Mouse (Mus musculus): ENCODE data around the gene Asic5. TPM values are rescaled to one million over a fixed set of nuclear protein-coding genes. Genes with fewer than 3 reads are reported as not detected.
A peak's percentile ranks its signal among the peaks of the same experiment; 100 is the strongest.

Asic5 gene
- polyA plus RNA-seq, 1 experiment from 2014 or later, result not detected

DNA sequence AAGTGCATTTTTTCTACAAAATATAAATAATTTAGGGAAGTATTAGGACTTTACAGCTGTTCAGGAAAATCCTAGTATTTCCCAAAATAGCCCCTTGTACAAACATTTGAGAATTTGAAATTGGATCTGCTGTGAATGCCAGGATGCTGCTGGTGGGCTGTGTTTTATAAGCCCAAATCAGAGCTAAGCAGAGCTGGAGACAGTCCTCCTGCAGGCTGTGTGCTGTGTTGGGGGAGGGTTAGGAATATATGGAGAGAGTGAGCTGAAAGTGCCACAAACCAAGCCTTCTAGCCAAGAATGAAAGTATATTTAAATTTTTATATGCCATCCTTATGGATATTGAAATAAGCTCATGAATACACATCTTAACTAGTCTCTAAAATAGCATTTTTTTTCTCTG is 69.4 kb downstream of the Asic5 start:
- Histone ChIP-seq H3K4me3 (no peak overlapping the region), H3K27me3 (replicated peaks) (no peaks in the 10 kb centered on the region), H3K27ac (no peak overlapping the region), H3K4me2 (no peak overlapping the region), H3K36me3 (no peaks in the 10 kb centered on the region), H3K4me1 (no peaks in the 10 kb centered on the region), H3K9me3 (replicated peaks) (no peaks in the 10 kb centered on the region), H3K9ac (no peak overlapping the region)
- no peak for ATAC-seq

DNA sequence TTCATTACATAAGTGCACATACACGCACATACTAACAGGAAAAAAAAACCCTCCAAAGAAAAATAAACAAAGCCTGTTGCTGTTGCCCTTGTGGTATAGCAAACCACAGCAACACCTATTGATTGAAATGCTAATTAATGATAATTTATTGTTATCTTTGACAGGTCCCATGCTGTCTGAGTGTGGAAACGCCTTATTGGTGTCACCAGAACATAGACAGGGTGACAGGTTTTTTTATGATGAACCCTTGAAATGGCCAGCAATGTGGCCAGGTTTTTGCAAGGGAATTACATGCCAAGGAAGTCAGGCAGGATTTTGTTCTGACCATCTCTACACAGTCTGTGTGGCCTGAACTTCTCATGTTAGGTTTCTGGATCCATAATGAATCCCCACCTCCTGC is 69.9 kb downstream of the Asic5 start:
- Histone ChIP-seq H3K9ac (no peak overlapping the region), H3K4me3 (no peak overlapping the region), H3K4me1 (no peaks in the 10 kb centered on the region), H3K4me2 (no peak overlapping the region), H3K27ac (no peak overlapping the region), H3K36me3 (no peaks in the 10 kb centered on the region), H3K27me3 (replicated peaks) (no peaks in the 10 kb centered on the region), H3K9me3 (replicated peaks) (no peaks in the 10 kb centered on the region)
- 53% methylated on average over 2 of the region's 2 CpGs for WGBS (ENCODE audit: insufficient replicate concordance)
- ATAC-seq, result no peak

DNA sequence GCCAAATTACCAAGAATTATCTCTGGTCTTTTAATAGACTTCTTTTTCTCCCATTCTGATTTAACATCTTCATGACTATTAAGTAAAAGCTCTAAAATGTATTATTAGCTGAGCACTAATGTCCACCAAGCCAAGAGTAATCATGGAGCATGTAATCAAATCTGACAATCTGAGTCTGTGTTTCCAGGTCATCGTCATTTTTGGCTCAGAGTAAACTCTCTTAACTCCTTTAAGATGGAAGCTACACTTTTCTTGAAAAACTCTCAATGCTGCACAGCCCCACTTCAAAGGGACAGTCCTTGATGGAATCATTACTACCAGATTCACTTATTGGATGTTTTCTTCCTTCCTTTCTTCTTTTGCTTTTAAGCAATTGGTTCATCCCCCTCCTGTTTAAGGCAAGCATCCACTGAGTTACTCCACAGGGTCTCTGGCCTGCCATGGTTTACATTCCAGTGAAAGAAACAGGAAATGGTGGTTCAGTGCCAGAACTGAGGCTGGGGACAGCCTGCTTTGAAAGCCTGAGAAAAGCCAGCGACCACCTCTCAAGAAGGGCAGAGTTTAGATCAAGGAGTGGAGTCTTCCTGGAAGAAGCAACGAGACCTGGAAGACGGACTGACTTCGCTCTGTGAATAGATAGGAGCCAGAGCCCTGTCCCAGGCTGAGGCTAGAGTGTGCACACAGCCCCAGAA is 72.3 kb downstream of the Asic5 start:
- H3K9me3 ChIP-seq (replicated peaks), result no peaks in the 10 kb centered on the region
- no peaks in the 10 kb centered on the region for H3K36me3 ChIP-seq
- no peak overlapping the region for H3K9ac ChIP-seq
- H3K4me1 ChIP-seq, result no peaks in the 10 kb centered on the region
- no peak overlapping the region for H3K4me2 ChIP-seq
- no peak for ATAC-seq
- no peaks in the 10 kb centered on the region for H3K27me3 ChIP-seq (replicated peaks)
- WGBS (ENCODE audit: insufficient replicate concordance), result 44% methylated on average over 5 of the region's 5 CpGs
- H3K4me3 ChIP-seq, result no peak overlapping the region
- H3K27ac ChIP-seq, result no peak overlapping the region

DNA sequence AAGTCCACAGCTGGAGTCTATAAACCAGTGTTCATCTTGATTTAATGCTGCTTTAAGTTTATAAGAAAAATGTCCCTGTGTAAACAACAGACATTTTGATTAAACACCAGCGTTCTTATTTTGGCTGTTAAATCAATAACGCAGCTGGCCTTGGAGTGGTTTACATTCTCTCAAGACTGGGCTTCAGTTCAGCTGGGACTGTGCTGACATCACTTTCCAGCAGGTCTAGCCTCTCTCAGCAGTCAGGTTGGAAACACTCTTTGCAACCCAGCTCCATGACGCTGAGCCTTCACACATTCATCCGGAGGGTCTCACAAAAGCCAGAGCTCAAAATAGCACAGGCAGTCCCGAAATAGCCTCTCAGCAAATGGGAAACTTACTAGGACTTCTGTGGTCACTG is 75.1 kb downstream of the Asic5 start:
- 29% methylated on average over 5 of the region's 5 CpGs for WGBS (ENCODE audit: insufficient replicate concordance)
- no peak overlapping the region for H3K4me3 ChIP-seq
- ATAC-seq, result no peak

DNA sequence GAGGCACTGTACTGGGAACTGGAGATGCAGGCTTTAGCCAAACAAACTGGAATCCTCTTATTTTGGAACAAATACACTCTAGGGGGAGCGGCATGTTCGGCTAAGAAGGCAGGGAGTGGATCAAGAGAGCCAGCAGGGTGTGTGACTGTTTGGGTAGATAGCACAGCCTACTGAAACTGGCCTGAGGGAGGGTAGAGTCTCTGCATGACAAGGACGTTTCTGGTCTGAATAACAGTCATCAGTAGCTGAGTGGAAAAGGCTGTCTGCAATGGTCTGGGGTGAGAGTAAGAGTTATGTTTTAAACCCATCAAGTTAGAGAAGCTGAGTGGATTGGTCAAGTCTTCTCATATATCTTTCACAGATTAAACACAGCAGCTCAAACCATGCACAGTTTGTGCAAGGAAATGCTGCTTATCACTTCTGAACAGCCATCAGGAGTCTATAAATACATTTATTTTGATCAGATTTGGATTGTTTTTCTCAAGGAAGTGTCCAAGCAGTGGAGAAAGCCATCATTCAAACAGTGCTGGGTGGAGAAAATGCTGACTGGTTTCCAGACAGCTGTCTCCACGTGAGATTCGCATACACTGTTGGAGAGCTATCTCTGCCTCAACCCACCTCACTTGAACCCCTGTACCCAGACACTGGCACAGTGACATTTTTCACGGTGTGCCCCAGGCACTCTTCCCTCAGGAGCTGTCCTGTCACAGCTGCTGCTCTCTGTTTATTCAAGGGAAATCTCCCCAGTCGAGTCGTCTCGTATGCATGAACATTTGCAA is 79.5 kb downstream of the Asic5 start:
- Histone ChIP-seq H3K9me3 (replicated peaks) (no peaks in the 10 kb centered on the region), H3K27me3 (replicated peaks) (no peaks in the 10 kb centered on the region), H3K36me3 (no peaks in the 10 kb centered on the region), H3K4me1 (peaks cover 16% of the 10 kb centered on the region; the same call in 1 of the 2 replicates), H3K27ac (0 out of 2 replicates have a peak overlapping the region, but pooled peaks have one; percentile 22), H3K4me2 (no peak overlapping the region), H3K4me3 (no peak overlapping the region), H3K9ac (no peak overlapping the region)
- ATAC-seq, result peak; percentile 77
- 25% methylated on average over 9 of the region's 9 CpGs for WGBS (ENCODE audit: insufficient replicate concordance)

More for the DNA sequence above, 75.1 kb downstream of the Asic5 start:
- Histone ChIP-seq H3K27ac (no peak overlapping the region), H3K4me1 (peaks cover 16% of the 10 kb centered on the region; the same call in 1 of the 2 replicates), H3K9ac (no peak overlapping the region), H3K27me3 (replicated peaks) (no peaks in the 10 kb centered on the region), H3K9me3 (replicated peaks) (no peaks in the 10 kb centered on the region), H3K4me2 (no peak overlapping the region), H3K36me3 (no peaks in the 10 kb centered on the region)

DNA sequence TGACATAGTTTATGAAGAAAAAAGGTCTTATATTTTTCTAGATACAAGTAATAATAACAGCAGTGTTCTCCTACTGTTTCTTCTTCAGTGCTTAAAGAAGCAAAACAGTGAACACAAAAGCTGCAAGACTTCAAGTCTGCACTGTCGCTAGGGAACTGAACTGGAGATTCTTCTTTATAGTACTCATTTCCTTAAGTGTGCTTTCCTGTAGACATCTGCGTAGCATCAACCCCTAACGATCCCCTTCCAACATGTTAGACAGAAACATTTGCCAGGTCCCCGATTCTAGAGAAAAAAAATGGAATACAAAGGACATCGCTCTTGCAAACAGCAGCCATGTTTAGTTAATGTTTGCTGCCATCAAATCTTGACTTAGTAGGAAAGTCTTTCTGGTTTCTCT is 85.7 kb downstream of the Asic5 start:
- H3K27ac ChIP-seq, result no peak overlapping the region
- H3K9me3 ChIP-seq (replicated peaks), result no peaks in the 10 kb centered on the region
- no peak overlapping the region for H3K4me2 ChIP-seq
- no peaks in the 10 kb centered on the region for H3K4me1 ChIP-seq
- no peak for ATAC-seq
- no peaks in the 10 kb centered on the region for H3K36me3 ChIP-seq
- peaks cover under 1% of the 10 kb centered on the region for H3K27me3 ChIP-seq (replicated peaks)
- no peak overlapping the region for H3K4me3 ChIP-seq
- 74% methylated on average over 5 of the region's 5 CpGs for WGBS (ENCODE audit: insufficient replicate concordance)
- no peak overlapping the region for H3K9ac ChIP-seq

Other genes starting within 250 kb of the Asic5 start
- gene Ctso, start 49.7 kb upstream of the Asic5 start, polyA plus RNA-seq (2016; fragmentation: Nextera tagmentation; extraction: Ambion mirVana), result 5.1 and 5.6 TPM in 2 replicates
- 0.12 and 0.17 TPM in 2 replicates for gene Tdo2, start 6.1 kb upstream of the Asic5 start, polyA plus RNA-seq (2016; fragmentation: Nextera tagmentation; extraction: Ambion mirVana)
- 14.1 and 14.7 TPM in 2 replicates for gene Gucy1b1, start 92.4 kb downstream of the Asic5 start, polyA plus RNA-seq (2016; fragmentation: Nextera tagmentation; extraction: Ambion mirVana)
- 9.8 TPM in 2 replicates for gene Gucy1a1, start 163.5 kb downstream of the Asic5 start, polyA plus RNA-seq (2016; fragmentation: Nextera tagmentation; extraction: Ambion mirVana)